Mouse (Mus musculus): Measurements from ENCODE around the gene Atpaf2. TPM values are rescaled to one million over a fixed set of nuclear protein-coding genes. Genes with fewer than 3 reads are reported as not detected.

Gene Atpaf2
- polyA plus RNA-seq, 1 experiment, result 32.5 TPM

- H3K79me2 ChIP-seq (ENCODE audit: control insufficient read depth, insufficient read depth), result no peaks in the 10 kb centered on the region
- H3K4me2 ChIP-seq (ENCODE audit: low read depth), result no peak overlapping the region
- H3ac ChIP-seq (ENCODE audit: control insufficient read depth, insufficient read length), result no peak overlapping the region
- TF ChIP-seq USF1 (IDR thresholded peaks at IDR 0.05; ENCODE audit: low read depth) (no peak), CEBPB (IDR thresholded peaks at IDR 0.05; ENCODE audit: insufficient read depth, poor library complexity, severe bottlenecking) (no peak), E2F4 (IDR thresholded peaks at IDR 0.05; ENCODE audit: insufficient read depth) (no peak), TCF12 (IDR thresholded peaks at IDR 0.05; ENCODE audit: insufficient read depth, poor library complexity, severe bottlenecking) (no peak), MAX (IDR thresholded peaks at IDR 0.05; ENCODE audit: low read depth) (no peak), TCF3 (IDR thresholded peaks at IDR 0.05; ENCODE audit: insufficient read length, low read depth) (no peak), POLR2A (IDR thresholded peaks at IDR 0.05; ENCODE audit: insufficient read length, low read depth) (no peak), MYOG (IDR thresholded peaks at IDR 0.05; ENCODE audit: control insufficient read depth in 1 of 3, insufficient read depth in 1 of 3, insufficient read length in 2 of 3, low read depth in 2 of 3) (no peak), SRF (IDR thresholded peaks at IDR 0.05; ENCODE audit: control insufficient read depth, insufficient read length, low read depth) (no peak), REST (IDR thresholded peaks at IDR 0.05; ENCODE audit: insufficient read depth, insufficient read length) (no peak), MYOD1 (IDR thresholded peaks at IDR 0.05; ENCODE audit: control insufficient read depth in 1 of 3, insufficient read length in 2 of 3, low read depth in 2 of 3) (no peak), POLR2AphosphoS2 (IDR thresholded peaks at IDR 0.05; ENCODE audit: insufficient read length, low read depth) (no peak)
- H3K4me3 ChIP-seq, result no peak overlapping the region
- H3K27me3 ChIP-seq (ENCODE audit: control insufficient read depth, insufficient read depth, insufficient read length), result peaks cover 4% of the 10 kb centered on the region
- no peaks in the 10 kb centered on the region for H3K36me3 ChIP-seq (ENCODE audit: control insufficient read depth, insufficient read depth)
These were observed 51.8 kb downstream of the Atpaf2 start for GRCm38 (mm10) chr11:60366239-60367019.

- Histone ChIP-seq H3K79me2 (ENCODE audit: control insufficient read depth, insufficient read depth) (no peaks in the 10 kb centered on the region), H3K36me3 (ENCODE audit: control insufficient read depth, insufficient read depth) (no peaks in the 10 kb centered on the region), H3ac (ENCODE audit: control insufficient read depth, insufficient read length) (no peak overlapping the region), H3K4me3 (no peak overlapping the region), H3K27me3 (ENCODE audit: control insufficient read depth, insufficient read depth, insufficient read length) (peaks cover 4% of the 10 kb centered on the region), H3K4me2 (ENCODE audit: low read depth) (no peak overlapping the region)
- TF ChIP-seq CEBPB (IDR thresholded peaks at IDR 0.05; ENCODE audit: insufficient read depth, poor library complexity, severe bottlenecking), result no peak
- no peak for TF ChIP-seq MYOG (IDR thresholded peaks at IDR 0.05; ENCODE audit: control insufficient read depth in 1 of 3, insufficient read depth in 1 of 3, insufficient read length in 2 of 3, low read depth in 2 of 3)
- no peak for TF ChIP-seq MAX (IDR thresholded peaks at IDR 0.05; ENCODE audit: low read depth)
- no peak for TF ChIP-seq POLR2AphosphoS2 (IDR thresholded peaks at IDR 0.05; ENCODE audit: insufficient read length, low read depth)
- TF ChIP-seq TCF3 (IDR thresholded peaks at IDR 0.05; ENCODE audit: insufficient read length, low read depth), result no peak
- no peak for TF ChIP-seq MYOD1 (IDR thresholded peaks at IDR 0.05; ENCODE audit: control insufficient read depth in 1 of 3, insufficient read length in 2 of 3, low read depth in 2 of 3)
These were observed 57.5 kb downstream of the Atpaf2 start for GRCm38 (mm10) chr11:60360631-60361201.

GRCm38 (mm10) chr11:60359936-60360335 lies 58.3 kb downstream of the Atpaf2 start:
- H3K36me3 ChIP-seq (ENCODE audit: control insufficient read depth, insufficient read depth), result no peaks in the 10 kb centered on the region
- no peak overlapping the region for H3K4me2 ChIP-seq (ENCODE audit: low read depth)
- TF ChIP-seq TCF12 (IDR thresholded peaks at IDR 0.05; ENCODE audit: insufficient read depth, poor library complexity, severe bottlenecking) (no peak), MYOD1 (IDR thresholded peaks at IDR 0.05; ENCODE audit: control insufficient read depth in 1 of 3, insufficient read length in 2 of 3, low read depth in 2 of 3) (no peak), USF1 (IDR thresholded peaks at IDR 0.05; ENCODE audit: low read depth) (no peak), SRF (IDR thresholded peaks at IDR 0.05; ENCODE audit: control insufficient read depth, insufficient read length, low read depth) (no peak), MYOG (IDR thresholded peaks at IDR 0.05; ENCODE audit: control insufficient read depth in 1 of 3, insufficient read depth in 1 of 3, insufficient read length in 2 of 3, low read depth in 2 of 3) (no peak), POLR2A (IDR thresholded peaks at IDR 0.05; ENCODE audit: insufficient read length, low read depth) (no peak), POLR2AphosphoS2 (IDR thresholded peaks at IDR 0.05; ENCODE audit: insufficient read length, low read depth) (no peak), CEBPB (IDR thresholded peaks at IDR 0.05; ENCODE audit: insufficient read depth, poor library complexity, severe bottlenecking) (no peak), TCF3 (IDR thresholded peaks at IDR 0.05; ENCODE audit: insufficient read length, low read depth) (no peak), MAX (IDR thresholded peaks at IDR 0.05; ENCODE audit: low read depth) (no peak), E2F4 (IDR thresholded peaks at IDR 0.05; ENCODE audit: insufficient read depth) (no peak), REST (IDR thresholded peaks at IDR 0.05; ENCODE audit: insufficient read depth, insufficient read length) (no peak)
- no peak overlapping the region for H3ac ChIP-seq (ENCODE audit: control insufficient read depth, insufficient read length)
- H3K27me3 ChIP-seq (ENCODE audit: control insufficient read depth, insufficient read depth, insufficient read length), result peaks cover 4% of the 10 kb centered on the region
- H3K4me3 ChIP-seq, result no peak overlapping the region
- H3K79me2 ChIP-seq (ENCODE audit: control insufficient read depth, insufficient read depth), result no peaks in the 10 kb centered on the region

- TF ChIP-seq E2F4 (IDR thresholded peaks at IDR 0.05; ENCODE audit: insufficient read depth) (no peak), MAX (IDR thresholded peaks at IDR 0.05; ENCODE audit: low read depth) (no peak), POLR2A (IDR thresholded peaks at IDR 0.05; ENCODE audit: insufficient read length, low read depth) (no peak), TCF12 (IDR thresholded peaks at IDR 0.05; ENCODE audit: insufficient read depth, poor library complexity, severe bottlenecking) (no peak), MYOD1 (IDR thresholded peaks at IDR 0.05; ENCODE audit: control insufficient read depth in 1 of 3, insufficient read length in 2 of 3, low read depth in 2 of 3) (no peak), USF1 (IDR thresholded peaks at IDR 0.05; ENCODE audit: low read depth) (no peak), MYOG (IDR thresholded peaks at IDR 0.05; ENCODE audit: control insufficient read depth in 1 of 3, insufficient read depth in 1 of 3, insufficient read length in 2 of 3, low read depth in 2 of 3) (no peak), CEBPB (IDR thresholded peaks at IDR 0.05; ENCODE audit: insufficient read depth, poor library complexity, severe bottlenecking) (no peak), POLR2AphosphoS2 (IDR thresholded peaks at IDR 0.05; ENCODE audit: insufficient read length, low read depth) (no peak), TCF3 (IDR thresholded peaks at IDR 0.05; ENCODE audit: insufficient read length, low read depth) (no peak)
- H3K36me3 ChIP-seq (ENCODE audit: control insufficient read depth, insufficient read depth), result no peaks in the 10 kb centered on the region
These were observed 59.1 kb downstream of the Atpaf2 start for GRCm38 (mm10) chr11:60359138-60359537.

More at GRCm38 (mm10) chr11:60359138-60359537, 59.1 kb downstream of the Atpaf2 start:
- H3ac ChIP-seq (ENCODE audit: control insufficient read depth, insufficient read length), result no peak overlapping the region
- H3K4me2 ChIP-seq (ENCODE audit: low read depth), result no peak overlapping the region
- no peaks in the 10 kb centered on the region for H3K79me2 ChIP-seq (ENCODE audit: control insufficient read depth, insufficient read depth)
- H3K27me3 ChIP-seq (ENCODE audit: control insufficient read depth, insufficient read depth, insufficient read length), result peaks cover 4% of the 10 kb centered on the region
- H3K4me3 ChIP-seq, result no peak overlapping the region

Measured in myocyte (in vitro differentiated cells).